Mouse (Mus musculus) left cerebral cortex, adult 18-20 months (tissue): Measurements from ENCODE around the gene Secisbp2. TPM values are rescaled to one million over a fixed set of nuclear protein-coding genes. Genes with fewer than 3 reads are reported as not detected.

Experiments
- DNase-seq, 2 experiments: peaks; one replicate each; pipeline ENCODE4 v3.0.0; 2021 to 2022; ENCODE audit warnings: low spot score in 2 of 2, mixed read lengths in 1 of 2
- total RNA-seq, 2 experiments: library from RNA; stranded (reverse); gene quantifications; 2 replicates each; pipeline ENCODE4 v1.2.3; 2021

The Secisbp2 gene
- total RNA-seq, 2 experiments from 2014 or later, result 19.0 to 19.4 TPM

GRCm38 (mm10) chr13:51729887-51730361 lies 78.4 kb downstream of the Secisbp2 start:
- no peak for DNase-seq

- DNase-seq, result no peak
These were observed 80.0 kb downstream of the Secisbp2 start for GRCm38 (mm10) chr13:51731474-51731873.

GRCm38 (mm10) chr13:51732097-51732664 lies 80.7 kb downstream of the Secisbp2 start:
- DNase-seq, result no peak

Other genes starting within 250 kb of the Secisbp2 start
- gene S1pr3, start 243.1 kb upstream of the Secisbp2 start, total RNA-seq, result 1 to 10 TPM; 6.7 to 7.3 TPM
- gene Shc3, start 82.3 kb upstream of the Secisbp2 start, total RNA-seq, result 100 to 1,000 TPM; 203 to 207 TPM
- gene Cks2, start 6.5 kb upstream of the Secisbp2 start, total RNA-seq, result 1 to 10 TPM; 3.0 to 3.4 TPM
- 10 to 100 TPM; 65.8 to 71.3 TPM for gene Sema4d, start 142.1 kb downstream of the Secisbp2 start, total RNA-seq
- gene Gadd45g, start 195.0 kb downstream of the Secisbp2 start, total RNA-seq, result 10 to 100 TPM; 13.5 to 23.2 TPM